Mouse (Mus musculus) limb, embryonic 13.5 days (tissue): Measurements from ENCODE around the gene Vwa8. TPM values are rescaled to one million over a fixed set of nuclear protein-coding genes. Genes with fewer than 3 reads are reported as not detected.
"Not testable (repeated sequence)": the region's sequence is repeated elsewhere in the genome, so short reads cannot be mapped to it uniquely, and the experiment has no call there.

ENCODE experiments used
- ATAC-seq: fragments of 200-750 bp; cut with Nextera tagmentation; 2 replicates; pipeline ENCODE4 v1.8.0; 2017; ENCODE audit warnings: low read depth, moderate number of reproducible peaks, moderate TSS enrichment; ENCODE audit not compliant: low FRiP score
- H3K27ac ChIP-seq: fragments of 300-500 bp; sonication (generic); 2 replicates; pipeline ENCODE4 v1.5.1; 2015; ENCODE audit warnings: inconsistent platforms, mild to moderate bottlenecking, moderate library complexity
- H3K27me3 ChIP-seq: fragments of 300-500 bp; sonication (generic); 2 replicates; pipeline ENCODE4 v1.6.1; 2015; ENCODE audit warnings: mild to moderate bottlenecking, inconsistent platforms
- H3K36me3 ChIP-seq: fragments of 300-500 bp; sonication (generic); 2 replicates; pipeline ENCODE4 v1.6.1; 2015; ENCODE audit warnings: inconsistent platforms, mild to moderate bottlenecking, moderate library complexity
- H3K4me1 ChIP-seq: fragments of 300-500 bp; sonication (generic); 2 replicates; pipeline ENCODE4 v1.6.1; 2015; ENCODE audit warnings: inconsistent platforms
- H3K4me2 ChIP-seq: fragments of 300-500 bp; sonication (generic); replicated peaks from 2 replicates; pipeline ENCODE4 v1.6.1; 2015; ENCODE audit warnings: inconsistent platforms, mild to moderate bottlenecking, moderate library complexity
- H3K4me3 ChIP-seq: fragments of 300-500 bp; sonication (generic); 2 replicates; pipeline ENCODE4 v1.5.1; 2015; ENCODE audit warnings: moderate library complexity, mild to moderate bottlenecking, inconsistent platforms
- H3K9ac ChIP-seq: fragments of 300-500 bp; sonication (generic); 2 replicates; pipeline ENCODE4 v1.6.1; 2015; ENCODE audit warnings: mild to moderate bottlenecking, inconsistent platforms
- H3K9me3 ChIP-seq: fragments of 300-500 bp; sonication (generic); 2 replicates; pipeline ENCODE4 v1.6.1; 2016; ENCODE audit warnings: inconsistent platforms
- WGBS: fragments of 180-500 bp; shearing (Covaris S2); methylation state at CpG from one replicate; pipeline ENCODE4 v1.1.7; 2015; 5-methylcytosine and 5-hydroxymethylcytosine counted together
- polyA plus RNA-seq: library from polyadenylated mRNA; unstranded; fragments of >200 nt; fragmentation: Nextera tagmentation; extraction: Ambion mirVana; gene quantifications from 2 replicates; pipeline ENCODE4 v1.2.1, GENCODE M21; 2015

The Vwa8 gene
- polyA plus RNA-seq, 1 experiment from 2014 or later, result 11.2 TPM

DNA sequence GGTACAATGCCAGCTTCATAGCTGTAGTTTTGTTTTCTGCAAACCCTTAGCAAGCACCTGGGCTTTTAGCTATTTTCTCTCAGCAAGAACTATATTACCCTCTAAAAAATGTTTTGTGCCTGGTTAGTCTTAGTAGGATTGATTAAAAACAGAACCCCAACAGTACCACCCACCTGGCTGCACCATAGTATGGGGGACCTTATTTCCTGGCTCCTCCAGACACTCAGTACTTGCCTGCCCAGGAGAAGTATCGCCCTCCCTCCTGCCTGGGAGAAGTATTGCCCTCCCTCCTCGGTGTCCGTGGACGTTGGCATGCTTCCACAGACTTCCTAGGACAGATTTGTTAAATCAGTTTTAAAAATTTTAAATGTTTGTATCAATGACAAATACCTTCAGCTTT, 144.7 kb downstream of the Vwa8 start:
- Histone ChIP-seq H3K4me3 (no peak overlapping the region), H3K9ac (no peak overlapping the region), H3K27me3 (no peaks in the 10 kb centered on the region), H3K27ac (no peak overlapping the region), H3K36me3 (peaks cover 5% of the 10 kb centered on the region; the same call in 1 of the 2 replicates), H3K4me2 (no peak overlapping the region), H3K4me1 (peaks cover 14% of the 10 kb centered on the region), H3K9me3 (no peaks in the 10 kb centered on the region)
- peak; percentile 80 for ATAC-seq
- WGBS, result 25% methylated on average over 4 of the region's 4 CpGs

- no peak overlapping the region for H3K4me3 ChIP-seq
- no peak overlapping the region for H3K27ac ChIP-seq
- peaks cover 5% of the 10 kb centered on the region; the same call in 1 of the 2 replicates for H3K36me3 ChIP-seq
- H3K9ac ChIP-seq, result no peak overlapping the region
- peaks cover 14% of the 10 kb centered on the region for H3K4me1 ChIP-seq
- H3K27me3 ChIP-seq, result no peaks in the 10 kb centered on the region
- H3K4me2 ChIP-seq, result no peak overlapping the region
- no peaks in the 10 kb centered on the region for H3K9me3 ChIP-seq
- ATAC-seq, result no peak
- 96% methylated on average over 2 of the region's 2 CpGs for WGBS
These were observed 147.5 kb downstream of the Vwa8 start for GRCm38 (mm10) chr14:78996359-78996758.

- 71% methylated on average over 1 of the region's 1 CpGs for WGBS
- no peak overlapping the region for H3K9ac ChIP-seq
- H3K4me2 ChIP-seq, result no peak overlapping the region
- no peaks in the 10 kb centered on the region for H3K36me3 ChIP-seq
- no peak overlapping the region for H3K4me3 ChIP-seq
- no peak for ATAC-seq
- no peaks in the 10 kb centered on the region for H3K27me3 ChIP-seq
- no peaks in the 10 kb centered on the region for H3K4me1 ChIP-seq
- no peaks in the 10 kb centered on the region for H3K9me3 ChIP-seq
- H3K27ac ChIP-seq, result no peak overlapping the region
These were observed 154.7 kb downstream of the Vwa8 start for GRCm38 (mm10) chr14:79003576-79003975.

DNA sequence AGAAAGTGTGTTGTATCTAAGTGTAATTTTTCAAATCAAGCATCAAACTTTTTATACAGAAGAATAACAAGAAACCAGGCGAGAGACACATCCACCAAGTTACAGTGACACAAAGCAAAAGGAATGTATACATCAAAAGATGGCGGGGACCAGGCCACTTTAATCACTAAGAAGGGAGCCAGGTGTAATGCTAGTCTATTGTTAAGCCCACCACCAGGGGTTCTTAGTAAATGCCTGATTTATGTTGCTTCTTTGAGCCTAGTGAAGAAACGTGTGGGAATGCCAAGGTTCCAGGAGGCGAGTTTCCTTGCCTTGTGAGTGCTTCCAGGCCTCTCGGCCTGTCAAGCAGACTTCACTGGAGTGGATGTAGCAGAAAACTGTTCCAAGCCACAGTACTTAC, 168.9 kb downstream of the Vwa8 start:
- H3K9ac ChIP-seq, H3K36me3 ChIP-seq, H3K27me3 ChIP-seq, H3K9me3 ChIP-seq, H3K4me2 ChIP-seq, H3K4me1 ChIP-seq, H3K27ac ChIP-seq, H3K4me3 ChIP-seq, ATAC-seq: not testable (repeated sequence)
- WGBS, result 66% methylated on average over 5 of the region's 5 CpGs

DNA sequence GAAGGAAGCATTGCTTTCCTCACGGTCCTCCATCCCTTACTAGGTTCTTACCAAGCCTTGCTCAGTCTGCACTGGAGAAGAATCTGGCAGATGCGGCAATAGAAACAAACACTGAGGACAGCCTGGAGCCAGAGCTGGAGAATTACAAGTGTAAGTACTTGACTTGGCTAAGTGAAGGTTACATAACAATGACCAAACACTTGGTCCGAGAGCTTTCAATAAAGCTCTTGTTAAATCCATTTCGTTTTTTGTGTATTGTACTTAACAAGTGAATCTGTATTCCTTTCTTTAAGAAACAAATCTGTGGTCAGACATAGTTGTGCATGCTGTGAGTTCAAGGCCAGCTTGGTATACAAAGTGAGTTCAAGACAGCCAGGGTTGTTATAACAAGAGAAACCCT, 169.7 kb downstream of the Vwa8 start:
- Histone ChIP-seq H3K9ac (no peak overlapping the region), H3K4me3 (no peak overlapping the region), H3K36me3 (no peaks in the 10 kb centered on the region; the same call in 1 of the 2 replicates), H3K9me3 (no peaks in the 10 kb centered on the region), H3K4me1 (peaks cover 17% of the 10 kb centered on the region), H3K4me2 (no peak overlapping the region), H3K27me3 (no peaks in the 10 kb centered on the region), H3K27ac (no peak overlapping the region)
- ATAC-seq, result no peak
- 90% methylated on average over 4 of the region's 4 CpGs for WGBS

GRCm38 (mm10) chr14:79021725-79022124, 172.9 kb downstream of the Vwa8 start:
- 72% methylated on average over 7 of the region's 7 CpGs for WGBS

DNA sequence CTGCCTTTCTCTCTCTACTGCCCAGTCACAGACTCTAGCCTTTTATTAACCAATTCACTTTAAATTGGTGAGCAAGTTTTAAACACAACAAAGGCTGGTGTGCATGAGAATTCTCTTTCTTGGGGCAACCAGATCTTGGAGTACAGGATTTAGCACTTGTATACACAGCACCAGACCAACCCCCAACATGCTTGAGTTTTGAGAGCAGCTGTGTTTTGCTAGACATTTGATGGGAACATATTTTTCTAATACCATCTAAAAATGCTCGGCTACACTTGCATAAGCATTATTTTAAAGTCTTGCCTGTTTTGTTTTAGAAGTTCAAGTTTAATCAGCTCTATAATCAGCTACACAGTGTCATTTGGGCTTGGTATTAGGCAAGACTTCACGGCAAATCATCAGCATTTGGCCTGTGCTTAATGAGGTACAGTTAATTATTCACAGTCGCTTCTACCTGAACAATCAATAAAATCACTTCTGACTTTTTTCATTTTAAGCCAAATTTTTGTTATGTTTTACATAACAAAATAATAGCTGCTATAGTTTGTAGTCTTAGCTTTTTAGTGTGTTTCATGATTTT, 180.2 kb downstream of the Vwa8 start:
- 51% methylated on average over 3 of the region's 3 CpGs for WGBS
- no peaks in the 10 kb centered on the region for H3K36me3 ChIP-seq
- H3K27ac ChIP-seq, result peak overlapping the region; percentile 33; the same call in 1 of the 2 replicates
- no peak for ATAC-seq
- H3K4me3 ChIP-seq, result no peak overlapping the region
- peaks cover 17% of the 10 kb centered on the region for H3K4me1 ChIP-seq
- no peaks in the 10 kb centered on the region for H3K9me3 ChIP-seq
- H3K4me2 ChIP-seq, result no peak overlapping the region
- H3K27me3 ChIP-seq, result no peaks in the 10 kb centered on the region
- no peak overlapping the region for H3K9ac ChIP-seq

More at GRCm38 (mm10) chr14:79021725-79022124, 172.9 kb downstream of the Vwa8 start:
- ATAC-seq, result no peak
- no peaks in the 10 kb centered on the region; the same call in 1 of the 2 replicates for H3K36me3 ChIP-seq
- no peak overlapping the region for H3K4me3 ChIP-seq
- no peaks in the 10 kb centered on the region for H3K9me3 ChIP-seq
- no peaks in the 10 kb centered on the region for H3K27me3 ChIP-seq
- no peak overlapping the region for H3K27ac ChIP-seq
- H3K4me1 ChIP-seq, result peaks cover 24% of the 10 kb centered on the region
- no peak overlapping the region for H3K4me2 ChIP-seq
- H3K9ac ChIP-seq, result no peak overlapping the region

GRCm38 (mm10) chr14:79030715-79031114, 181.9 kb downstream of the Vwa8 start:
- Histone ChIP-seq H3K4me1 (peaks cover 21% of the 10 kb centered on the region), H3K9me3 (no peaks in the 10 kb centered on the region), H3K9ac (no peak overlapping the region), H3K27ac (no peak overlapping the region), H3K36me3 (no peaks in the 10 kb centered on the region), H3K27me3 (no peaks in the 10 kb centered on the region), H3K4me3 (no peak overlapping the region), H3K4me2 (no peak overlapping the region)
- ATAC-seq, result no peak
- WGBS, result 90% methylated on average over 3 of the region's 3 CpGs

GRCm38 (mm10) chr14:79031230-79031740, 182.4 kb downstream of the Vwa8 start:
- H3K4me2 ChIP-seq, result no peak overlapping the region
- WGBS, result 89% methylated on average over 8 of the region's 8 CpGs
- H3K9me3 ChIP-seq, result no peaks in the 10 kb centered on the region
- ATAC-seq, result no peak
- H3K36me3 ChIP-seq, result no peaks in the 10 kb centered on the region
- peaks cover 21% of the 10 kb centered on the region for H3K4me1 ChIP-seq
- H3K27me3 ChIP-seq, result no peaks in the 10 kb centered on the region
- no peak overlapping the region for H3K9ac ChIP-seq
- H3K4me3 ChIP-seq, result no peak overlapping the region
- no peak overlapping the region for H3K27ac ChIP-seq

- no peak overlapping the region for H3K4me2 ChIP-seq
- no peak for ATAC-seq
- H3K36me3 ChIP-seq, result peaks cover 5% of the 10 kb centered on the region
- H3K27me3 ChIP-seq, result no peaks in the 10 kb centered on the region
- H3K4me1 ChIP-seq, result peaks cover 15% of the 10 kb centered on the region
- WGBS, result 46% methylated on average over 6 of the region's 6 CpGs
- no peak overlapping the region for H3K9ac ChIP-seq
- no peaks in the 10 kb centered on the region for H3K9me3 ChIP-seq
- no peak overlapping the region for H3K27ac ChIP-seq
- no peak overlapping the region for H3K4me3 ChIP-seq
These were observed 184.5 kb downstream of the Vwa8 start for GRCm38 (mm10) chr14:79033396-79033795.

DNA sequence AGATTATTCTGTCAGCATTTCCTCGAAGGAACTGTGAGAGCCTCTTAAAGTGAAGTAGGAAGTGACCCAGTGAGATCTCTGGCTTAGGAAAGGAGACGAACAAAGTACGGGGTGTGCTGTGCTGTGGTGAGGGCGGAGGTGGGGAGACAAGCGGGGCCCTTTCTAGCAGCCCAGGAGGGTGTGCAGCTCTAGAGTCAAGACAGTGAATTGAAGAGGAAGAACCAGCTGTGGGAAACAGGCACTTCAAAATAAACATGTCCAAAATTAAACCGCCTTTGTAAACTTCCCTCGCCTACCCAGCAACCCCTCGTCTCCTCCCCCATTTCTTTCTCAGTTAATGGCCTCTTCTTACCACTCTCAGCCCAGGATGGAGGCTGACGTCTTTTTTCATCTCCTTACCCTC, 185.7 kb downstream of the Vwa8 start:
- no peak overlapping the region for H3K9ac ChIP-seq
- H3K27ac ChIP-seq, result no peak overlapping the region

DNA sequence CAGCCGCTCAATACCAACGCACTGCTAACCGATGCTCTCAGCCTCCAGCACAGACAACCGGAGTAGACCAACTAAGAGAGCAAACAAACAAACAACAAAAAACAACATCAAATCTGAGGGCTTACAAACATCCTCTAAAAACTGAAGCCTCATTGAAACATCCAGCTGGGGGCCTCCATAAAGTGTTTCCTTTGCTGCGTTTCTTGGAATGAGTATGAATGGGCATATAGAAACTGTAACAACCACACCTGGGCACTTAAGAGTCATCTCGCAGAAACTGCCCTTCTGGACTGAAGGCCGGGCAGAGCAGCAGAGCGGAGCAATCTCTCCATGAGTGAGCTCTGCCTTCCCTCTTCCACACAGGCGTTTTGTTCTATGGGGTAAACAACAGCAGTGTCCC, 186.7 kb downstream of the Vwa8 start:
- H3K4me3 ChIP-seq, result no peak overlapping the region
- WGBS, result 85% methylated on average over 9 of the region's 9 CpGs
- no peak for ATAC-seq
- no peaks in the 10 kb centered on the region for H3K9me3 ChIP-seq
- H3K36me3 ChIP-seq, result peaks cover 7% of the 10 kb centered on the region
- no peak overlapping the region for H3K4me2 ChIP-seq
- no peak overlapping the region for H3K9ac ChIP-seq
- peaks cover 7% of the 10 kb centered on the region; the same call in 1 of the 2 replicates for H3K4me1 ChIP-seq
- H3K27ac ChIP-seq, result no peak overlapping the region
- H3K27me3 ChIP-seq, result no peaks in the 10 kb centered on the region

More for the DNA sequence above, 185.7 kb downstream of the Vwa8 start:
- 64% methylated on average over 9 of the region's 9 CpGs for WGBS
- Histone ChIP-seq H3K36me3 (peaks cover 7% of the 10 kb centered on the region), H3K27me3 (no peaks in the 10 kb centered on the region), H3K4me2 (no peak overlapping the region), H3K4me3 (no peak overlapping the region), H3K4me1 (peaks cover 7% of the 10 kb centered on the region), H3K9me3 (no peaks in the 10 kb centered on the region)
- ATAC-seq, result no peak

- Histone ChIP-seq H3K27me3 (no peaks in the 10 kb centered on the region), H3K9me3 (no peaks in the 10 kb centered on the region), H3K4me1 (0 out of 2 replicates have a peak, but pooled peaks cover 3% of the 10 kb centered on the region), H3K4me2 (no peak overlapping the region), H3K36me3 (peaks cover 6% of the 10 kb centered on the region; the same call in 1 of the 2 replicates), H3K27ac (no peak overlapping the region), H3K9ac (no peak overlapping the region), H3K4me3 (no peak overlapping the region)
- ATAC-seq, result no peak
- WGBS, result 81% methylated on average over 2 of the region's 2 CpGs
These were observed 198.3 kb downstream of the Vwa8 start for GRCm38 (mm10) chr14:79047186-79047585.
